8 mouse cellular contexts compared by ENCODE assay signal in genomic region chr7:27257852-27258204, GRCm38 (mm10). TPM values are rescaled to one million over a fixed set of nuclear protein-coding genes. Genes with fewer than 3 reads are reported as not detected.
A peak's percentile ranks its signal among the peaks of the same experiment; 100 is the strongest.
DNase-seq lines count a peak whose midpoint lies in the region; ATAC-seq and TF ChIP-seq lines count a peak whose summit lies in the region.

No protein-coding gene starts in this region.

- H3K4me3 ChIP-seq in heart, embryonic 12.5 days, result peak overlapping the region; percentile 88
- H3K4me3 ChIP-seq in MEL (ENCODE audit: control insufficient read depth in 1 of 2, insufficient read depth in 1 of 2, low read depth in 2 of 2, low read length in 2 of 2), result peak overlapping the region; percentile 78 to 92
- H3K4me3 ChIP-seq in hindbrain, embryonic 11.5 days (ENCODE audit: low read depth, low read length), result peak overlapping the region; percentile 84
- peak overlapping the region; percentile 84 for H3K4me3 ChIP-seq in midbrain, embryonic 14.5 days (replicated peaks; ENCODE audit: low read depth, low read length)

- no peaks in the 10 kb centered on the region for H3K27me3 ChIP-seq in heart, embryonic 12.5 days (replicated peaks)
- H3K27me3 ChIP-seq in MEL (ENCODE audit: control insufficient read depth in 1 of 2, insufficient read depth in 2 of 2, low read length in 2 of 2), result no peaks in the 10 kb centered on the region
- no peaks in the 10 kb centered on the region for H3K27me3 ChIP-seq in hindbrain, embryonic 11.5 days (ENCODE audit: control insufficient read depth, insufficient read depth, low read length)
- H3K27me3 ChIP-seq in midbrain, embryonic 14.5 days (ENCODE audit: control insufficient read depth, insufficient read depth, low read length), result no peaks in the 10 kb centered on the region

- ATAC-seq in heart, embryonic 12.5 days (ENCODE audit: insufficient number of reproducible peaks, low FRiP score), result no peak; the same call in 1 of the 2 replicates
- ATAC-seq in hindbrain, embryonic 11.5 days (ENCODE audit: low FRiP score), result peak; percentile 29
- ATAC-seq in midbrain, embryonic 14.5 days (ENCODE audit: low FRiP score, low TSS enrichment), result peak; percentile 12

- no peak for TF ChIP-seq CTCF in MEL (IDR thresholded peaks at IDR 0.05 in 2 of 3, conservative IDR thresholded peaks at IDR 0.05 in 1 of 3; ENCODE audit: control insufficient read depth in 1 of 3, insufficient read depth in 1 of 3, low read depth in 2 of 3, low read length in 3 of 3, poor library complexity in 1 of 3, severe bottlenecking in 1 of 3)

- TF ChIP-seq POLR2A in MEL (IDR thresholded peaks at IDR 0.05; ENCODE audit: control insufficient read depth in 1 of 2, insufficient read depth in 1 of 2, low read depth in 1 of 2, low read length in 2 of 2, poor library complexity in 1 of 2), result no peak

- no peaks in the 10 kb centered on the region; the same call in 1 of the 2 replicates for H3K79me2 ChIP-seq in MEL (ENCODE audit: control insufficient read depth, insufficient read depth, low read length, poor library complexity)

- peaks cover 7% of the 10 kb centered on the region for H3K36me3 ChIP-seq in heart, embryonic 12.5 days
- H3K36me3 ChIP-seq in MEL (ENCODE audit: control insufficient read depth in 1 of 2, insufficient read depth in 2 of 2, low read length in 2 of 2), result peaks cover 0 to 32% of the 10 kb centered on the region in 2 experiments; a peak in 2 of 4 replicates
- H3K36me3 ChIP-seq in hindbrain, embryonic 11.5 days (ENCODE audit: control insufficient read depth, insufficient read depth, low read length), result no peaks in the 10 kb centered on the region; the same call in 1 of the 2 replicates
- peaks cover 18% of the 10 kb centered on the region for H3K36me3 ChIP-seq in midbrain, embryonic 14.5 days (ENCODE audit: control insufficient read depth, insufficient read depth, low read length)

- no peak overlapping the region for H3K27ac ChIP-seq in heart, embryonic 12.5 days (ENCODE audit: poor library complexity, severe bottlenecking)
- peak overlapping the region; percentile 88 for H3K27ac ChIP-seq in MEL (ENCODE audit: control insufficient read depth, low read depth, low read length)
- H3K27ac ChIP-seq in hindbrain, embryonic 11.5 days (ENCODE audit: low read depth, low read length), result peak overlapping the region; percentile 79
- H3K27ac ChIP-seq in midbrain, embryonic 14.5 days (replicated peaks; ENCODE audit: low read depth, low read length), result peak overlapping the region; percentile 94

- H3K4me1 ChIP-seq in heart, embryonic 12.5 days (replicated peaks), result peaks cover 23% of the 10 kb centered on the region
- peaks cover 13 to 44% of the 10 kb centered on the region in 2 experiments for H3K4me1 ChIP-seq in MEL (ENCODE audit: control insufficient read depth in 1 of 2, insufficient read depth in 2 of 2, low read length in 2 of 2)
- peaks cover 13% of the 10 kb centered on the region for H3K4me1 ChIP-seq in hindbrain, embryonic 11.5 days (replicated peaks; ENCODE audit: control insufficient read depth, insufficient read depth, low read length)
- H3K4me1 ChIP-seq in midbrain, embryonic 14.5 days (ENCODE audit: control insufficient read depth, insufficient read depth, low read length), result peaks cover 31% of the 10 kb centered on the region

- WGBS in heart, embryonic 12.5 days, result 5% methylated on average over 6 of the region's 6 CpGs
- 2% methylated on average over 4 of the region's 6 CpGs for WGBS in hindbrain, embryonic 11.5 days
- 0% methylated on average over 6 of the region's 6 CpGs for WGBS in midbrain, embryonic 14.5 days

- H3K9me3 ChIP-seq in heart, embryonic 12.5 days (replicated peaks), result no peaks in the 10 kb centered on the region
- no peaks in the 10 kb centered on the region for H3K9me3 ChIP-seq in MEL (replicated peaks; ENCODE audit: insufficient read depth, low read length)
- H3K9me3 ChIP-seq in hindbrain, embryonic 11.5 days (ENCODE audit: control insufficient read depth, low read length), result no peaks in the 10 kb centered on the region
- no peaks in the 10 kb centered on the region for H3K9me3 ChIP-seq in midbrain, embryonic 14.5 days (ENCODE audit: control insufficient read depth, low read length)

- H3K9ac ChIP-seq in heart, embryonic 12.5 days, result peak overlapping the region; percentile 62
- peak overlapping the region; percentile 79 for H3K9ac ChIP-seq in MEL (ENCODE audit: control insufficient read depth, low read depth, low read length, poor library complexity, severe bottlenecking)
- H3K9ac ChIP-seq in hindbrain, embryonic 11.5 days (ENCODE audit: low read depth, low read length), result no peak overlapping the region; the same call in none of the 2 replicates
- H3K9ac ChIP-seq in midbrain, embryonic 14.5 days (replicated peaks; ENCODE audit: low read length), result no peak overlapping the region; the same call in 1 of the 2 replicates

- TF ChIP-seq RAD21 in MEL (IDR thresholded peaks at IDR 0.05; ENCODE audit: low read depth, low read length), result no peak

- no peak for TF ChIP-seq EP300 in MEL (IDR thresholded peaks at IDR 0.05; ENCODE audit: low read depth in 1 of 2, low read length in 2 of 2)

- DNase-seq in heart, adult 8-10 months (ENCODE audit: low spot score), result no peak
- DNase-seq in MEL (ENCODE audit: low read depth, low spot score), result no peak
- DNase-seq in hindbrain, embryonic 11.5 days (ENCODE audit: low spot score), result peak; percentile 62
- peak; percentile 58 for DNase-seq in midbrain, embryonic 14.5 days
- DNase-seq in gastrocnemius, adult 8-10 months (ENCODE audit: low spot score in 2 of 2), result no peak
- DNase-seq in urinary bladder, postnatal 4 days (ENCODE audit: low spot score in 2 of 2), result no peak
- no peak for DNase-seq in adrenal gland, postnatal 4 days (ENCODE audit: low spot score in 2 of 2)

- peak overlapping the region; percentile 78 for H3K4me2 ChIP-seq in heart, embryonic 12.5 days
- peak overlapping the region; percentile 77 for H3K4me2 ChIP-seq in hindbrain, embryonic 11.5 days (replicated peaks; ENCODE audit: low read depth, low read length)
- peak overlapping the region; percentile 83 for H3K4me2 ChIP-seq in midbrain, embryonic 14.5 days (ENCODE audit: low read length)

TF ChIP-seq in MEL, 35 proteins besides CTCF, POLR2A, EP300 and RAD21:
- TF ChIP-seq MXI1 (IDR thresholded peaks at IDR 0.05; ENCODE audit: low read depth, low read length) (no peak), TCF12 (IDR thresholded peaks at IDR 0.05; ENCODE audit: low read depth, low read length) (0 out of 2 replicates have a peak, but pooled peaks have one; percentile 5)

RNA-seq across cellular contexts. Expression of gene Numbl, which starts 0.4 kb away (rescaled TPM):
- 11.1 and 11.6 TPM in 2 replicates for polyA plus RNA-seq in heart, embryonic 12.5 days (2016; fragmentation: Nextera tagmentation; extraction: Ambion mirVana)
- total RNA-seq in heart, adult 8-10 months (2022), result 1 to 10 TPM; 3.4 to 5.0 (median 4.1) TPM
- 2.2 and 3.6 TPM in 2 replicates for total RNA-seq in MEL (2012; rRNA removed)
- polyA plus RNA-seq in MEL (2012; ENCODE audit: insufficient read depth in 1 of 2, insufficient read length in 2 of 2, low read depth in 1 of 2, low replicate concordance in 2 of 2, missing spikeins in 1 of 2), result 10 to 100 TPM in 1 of 2 experiments, not detected in 1; 10.6 TPM
- polyA plus RNA-seq in hindbrain, embryonic 11.5 days (2014; fragmentation: Nextera tagmentation; extraction: Ambion mirVana), result 19.8 and 22.7 TPM in 2 replicates
- polyA plus RNA-seq in midbrain, embryonic 14.5 days (2014; fragmentation: Nextera tagmentation; extraction: Ambion mirVana), result 33.7 and 50.1 TPM in 2 replicates
- 1 to 10 TPM; 1.5 to 3.4 (median 2.2) TPM for total RNA-seq in gastrocnemius, adult 8-10 months (2022)
- total RNA-seq in adrenal gland, postnatal 4 days (2021), result 10 to 100 TPM; 21.0 to 21.1 TPM

RNA-seq across cellular contexts. Expression of gene Coq8b, which starts 25.0 kb away (rescaled TPM):
- 11.4 and 11.5 TPM in 2 replicates for polyA plus RNA-seq in heart, embryonic 12.5 days (2016; fragmentation: Nextera tagmentation; extraction: Ambion mirVana)
- 10 to 100 TPM in 2 of 4 experiments, 1 to 10 TPM in 2; 9.0 to 12.6 (median 10.1) TPM for total RNA-seq in heart, adult 8-10 months (2022)
- 12.5 and 13.8 TPM in 2 replicates for total RNA-seq in MEL (2012; rRNA removed)
- 10 to 100 TPM in 1 of 2 experiments, not detected in 1; 22.7 TPM for polyA plus RNA-seq in MEL (2012; ENCODE audit: insufficient read depth in 1 of 2, insufficient read length in 2 of 2, low read depth in 1 of 2, low replicate concordance in 2 of 2, missing spikeins in 1 of 2)
- polyA plus RNA-seq in hindbrain, embryonic 11.5 days (2014; fragmentation: Nextera tagmentation; extraction: Ambion mirVana), result 13.9 and 18.4 TPM in 2 replicates
- polyA plus RNA-seq in midbrain, embryonic 14.5 days (2014; fragmentation: Nextera tagmentation; extraction: Ambion mirVana), result 19.8 and 22.6 TPM in 2 replicates
- total RNA-seq in gastrocnemius, adult 8-10 months (2022), result 1 to 10 TPM; 2.6 to 3.3 (median 3.0) TPM
- total RNA-seq in adrenal gland, postnatal 4 days (2021), result 10 to 100 TPM; 37.1 to 42.0 TPM

RNA-seq across cellular contexts. Expression of gene Itpkc, which starts 29.4 kb away (rescaled TPM):
- 3.1 and 3.4 TPM in 2 replicates for polyA plus RNA-seq in heart, embryonic 12.5 days (2016; fragmentation: Nextera tagmentation; extraction: Ambion mirVana)
- 1 to 10 TPM; 4.6 to 6.2 (median 4.8) TPM for total RNA-seq in heart, adult 8-10 months (2022)
- total RNA-seq in MEL (2012; rRNA removed), result 5.1 and 6.8 TPM in 2 replicates
- 1 to 10 TPM in 1 of 2 experiments, not detected in 1; 6.3 TPM for polyA plus RNA-seq in MEL (2012; ENCODE audit: insufficient read depth in 1 of 2, insufficient read length in 2 of 2, low read depth in 1 of 2, low replicate concordance in 2 of 2, missing spikeins in 1 of 2)
- 5.0 and 6.7 TPM in 2 replicates for polyA plus RNA-seq in hindbrain, embryonic 11.5 days (2014; fragmentation: Nextera tagmentation; extraction: Ambion mirVana)
- polyA plus RNA-seq in midbrain, embryonic 14.5 days (2014; fragmentation: Nextera tagmentation; extraction: Ambion mirVana), result 7.3 and 7.4 TPM in 2 replicates
- 1 to 10 TPM; 3.5 to 4.6 (median 3.7) TPM for total RNA-seq in gastrocnemius, adult 8-10 months (2022)
- 10 to 100 TPM; 12.7 to 14.4 TPM for total RNA-seq in adrenal gland, postnatal 4 days (2021)

Comparison
In these comparisons a context has a peak if more than half of its experiments do, and no peak if none do; other contexts are left out.
1. H3K9ac ChIP-seq: peak in heart, embryonic 12.5 days (single experiment) and MEL (single experiment); none in hindbrain, embryonic 11.5 days (single experiment) and midbrain, embryonic 14.5 days (single experiment).
2. DNase-seq: peak in hindbrain, embryonic 11.5 days (single experiment) and midbrain, embryonic 14.5 days (single experiment); none in heart, adult 8-10 months (single experiment), MEL (single experiment), gastrocnemius, adult 8-10 months (0 of 2), urinary bladder, postnatal 4 days (0 of 2) and adrenal gland, postnatal 4 days (0 of 2).
3. Peak in every context shown above with its lines, with median percentiles within 50 percentile points of each other: H3K4me2 ChIP-seq and H3K4me3 ChIP-seq.